Mouse (Mus musculus): ENCODE data around the gene Pxylp1.

Pxylp1 gene

DNA sequence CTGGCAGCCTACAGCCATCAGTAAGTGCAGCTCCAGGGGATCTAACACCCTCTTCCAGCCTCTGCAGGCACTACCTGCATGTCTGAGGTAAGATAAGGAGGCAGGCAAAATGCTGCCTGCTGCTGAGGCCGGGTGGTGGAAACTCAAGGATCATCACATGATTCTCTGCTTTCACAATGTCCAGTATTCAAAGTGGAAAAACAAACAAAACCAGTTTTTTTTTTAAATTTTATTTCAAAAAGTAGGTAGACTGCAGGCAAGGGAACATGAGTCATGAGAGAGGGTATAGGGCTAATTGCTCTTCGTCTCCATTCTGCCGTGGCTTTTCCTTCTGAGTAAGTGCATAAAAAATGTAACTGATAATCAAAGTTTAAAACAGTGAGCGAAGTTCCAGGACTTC lies 29.6 kb downstream of the Pxylp1 start:
- in situ Hi-C loops (cut with MboI, MseI): no loop called here

DNA sequence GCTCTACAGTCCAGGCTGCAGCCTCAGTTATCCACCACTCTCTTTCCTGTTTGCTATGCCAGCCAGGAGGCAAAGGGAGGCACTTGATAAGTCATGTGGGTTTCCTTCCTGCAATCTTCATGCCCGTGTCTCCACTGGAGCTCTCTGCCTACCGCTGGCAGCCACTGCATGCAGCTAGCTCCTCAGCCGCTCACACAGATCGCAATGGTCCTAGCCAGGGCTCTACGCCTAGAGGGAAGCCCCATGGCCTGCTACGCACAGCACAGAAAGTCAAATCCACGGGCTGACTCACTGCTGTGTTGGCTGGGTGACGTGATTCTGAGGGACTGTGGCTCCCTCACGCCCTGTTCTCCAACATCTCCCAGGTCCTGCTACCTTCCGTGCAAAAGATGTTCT lies 31.4 kb downstream of the Pxylp1 start:
- in situ Hi-C loops (cut with MboI, MseI): no loop called here

DNA sequence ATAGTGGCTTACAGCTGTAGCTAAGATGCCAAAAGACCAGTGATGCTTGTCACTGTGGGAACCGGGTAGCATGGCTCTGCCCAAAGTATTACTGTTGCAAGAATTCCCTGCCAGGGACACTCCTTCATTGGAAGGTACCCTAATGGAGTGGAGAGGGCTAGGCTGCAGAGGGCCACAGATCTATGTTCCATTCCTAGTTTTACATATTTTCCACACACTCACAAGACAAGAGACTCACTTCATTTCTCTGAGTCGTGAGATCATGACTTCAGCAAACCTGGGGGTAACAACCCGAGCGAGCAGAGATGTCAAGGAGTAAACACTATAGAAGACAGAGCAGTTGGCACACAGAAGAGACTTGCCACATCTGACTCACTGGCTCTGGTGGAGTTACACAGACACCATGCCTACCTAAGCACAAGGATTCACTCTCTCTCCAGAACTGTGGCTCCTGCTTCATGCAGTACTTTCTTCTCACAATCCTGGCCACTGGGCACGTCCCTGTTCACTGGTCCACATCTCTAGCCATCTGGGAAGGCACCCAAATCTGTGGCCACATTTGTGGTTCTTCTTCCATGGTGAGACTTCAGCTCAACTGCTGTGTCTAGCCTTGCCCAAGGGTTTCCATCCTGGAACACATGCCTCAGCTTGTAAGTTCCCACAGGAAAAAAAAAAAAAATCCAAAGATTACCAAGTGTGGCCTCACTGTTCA lies 31.9 kb downstream of the Pxylp1 start:
- in situ Hi-C loops (cut with MboI, MseI): no loop called here

DNA sequence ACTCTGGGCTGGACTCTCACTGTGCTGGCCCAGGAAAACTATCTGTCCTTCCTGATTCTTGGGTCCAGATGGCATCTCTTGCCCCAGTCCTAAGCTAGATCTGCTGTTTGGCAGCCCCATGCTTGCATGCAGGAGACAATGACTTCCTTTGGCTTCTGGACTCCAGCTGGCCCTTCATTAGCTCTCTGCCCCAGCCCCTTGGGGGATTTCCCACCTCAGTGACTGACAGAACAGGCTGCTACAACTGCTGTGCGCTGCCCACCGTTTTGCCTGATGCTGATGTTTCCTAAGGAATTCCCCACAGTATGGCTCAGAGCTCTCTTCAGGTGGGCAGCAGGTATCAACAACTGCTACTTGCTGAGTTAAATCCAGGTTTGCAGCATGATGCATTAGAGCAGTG lies 33.4 kb downstream of the Pxylp1 start:
- in situ Hi-C loops (cut with MboI, MseI): no loop called here

DNA sequence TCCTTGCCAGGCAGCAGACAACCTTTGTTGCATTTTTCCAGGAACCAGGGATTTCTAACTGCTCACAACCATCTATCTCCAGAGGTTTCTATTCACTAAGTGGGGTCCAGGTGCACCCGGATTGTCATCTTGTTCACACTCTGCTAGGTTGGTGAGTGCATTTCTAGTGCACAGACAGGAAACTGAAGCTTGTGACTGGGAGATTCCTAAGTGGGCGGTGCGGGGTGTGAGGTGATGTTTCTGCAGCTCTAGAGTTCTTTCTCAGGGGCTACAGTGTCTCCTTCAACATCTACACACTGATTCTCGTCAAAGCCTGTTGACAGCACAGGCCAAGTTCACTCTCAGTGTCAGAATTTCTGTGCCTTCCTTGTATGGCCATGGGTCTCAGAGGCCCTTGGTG lies 34.6 kb downstream of the Pxylp1 start:
- in situ Hi-C loops (cut with MboI, MseI): no loop called here

DNA sequence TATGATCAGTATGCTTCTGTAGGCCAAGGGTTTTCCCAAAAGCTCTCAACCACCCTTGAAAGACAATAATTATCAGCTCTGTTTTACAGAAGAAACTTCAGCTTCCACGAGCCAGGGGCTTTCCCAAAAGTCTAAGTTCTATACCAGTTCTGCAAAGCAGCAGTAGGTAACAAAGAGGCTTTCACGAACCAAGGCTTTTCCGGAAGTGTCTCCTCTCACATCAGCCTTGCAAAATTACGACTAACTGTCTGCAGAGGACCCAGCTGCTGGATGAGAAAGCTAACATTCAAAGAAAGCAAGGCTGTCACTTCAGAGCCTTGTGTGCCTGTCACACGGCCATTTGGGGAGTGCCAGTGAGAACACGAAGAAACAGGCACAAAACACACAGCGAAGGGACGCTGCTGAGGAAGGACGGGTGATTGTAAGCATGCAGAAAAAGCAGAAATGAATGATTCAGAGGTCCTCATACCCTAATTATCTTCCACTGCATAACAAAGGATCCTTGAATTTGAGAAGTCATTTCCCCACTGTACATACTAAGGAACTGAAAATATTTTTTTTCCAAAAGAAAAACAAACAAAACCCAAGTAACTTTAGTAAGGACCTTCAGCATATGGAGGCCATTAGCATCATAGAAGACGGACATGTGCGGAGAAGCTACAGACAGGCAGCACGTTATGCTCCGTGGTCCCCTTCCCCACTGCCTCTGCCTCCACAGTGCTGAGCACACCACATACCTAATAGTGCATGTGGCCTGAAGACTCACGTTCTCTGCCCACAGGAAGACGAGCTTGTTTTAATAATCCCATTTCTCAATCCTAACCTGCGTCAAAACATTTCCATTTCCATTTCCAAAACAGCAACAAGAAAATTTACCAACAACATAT lies 38.9 kb downstream of the Pxylp1 start:
- in situ Hi-C loops (cut with MboI, MseI): no loop called here

DNA sequence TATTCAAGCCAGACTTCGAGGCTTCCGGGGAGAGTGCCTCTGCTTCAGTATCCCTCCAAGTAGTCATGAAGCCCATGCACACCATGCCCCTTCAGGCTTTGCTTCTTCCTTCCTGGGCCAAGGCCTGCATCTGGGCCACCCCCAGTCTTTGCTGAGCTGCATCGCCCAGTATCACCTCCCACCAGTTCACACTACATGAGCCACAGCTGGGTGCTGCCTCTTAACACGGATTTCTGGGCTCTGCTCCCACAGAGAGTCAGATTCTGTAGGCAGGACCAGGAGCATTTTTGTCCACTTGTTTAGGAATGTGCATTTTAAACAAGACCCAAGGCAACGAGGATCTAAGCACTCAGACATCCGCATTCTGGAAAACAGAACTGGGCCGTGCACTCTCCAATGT lies 40.8 kb downstream of the Pxylp1 start:
- in situ Hi-C loops (cut with MboI, MseI): no loop called here

DNA sequence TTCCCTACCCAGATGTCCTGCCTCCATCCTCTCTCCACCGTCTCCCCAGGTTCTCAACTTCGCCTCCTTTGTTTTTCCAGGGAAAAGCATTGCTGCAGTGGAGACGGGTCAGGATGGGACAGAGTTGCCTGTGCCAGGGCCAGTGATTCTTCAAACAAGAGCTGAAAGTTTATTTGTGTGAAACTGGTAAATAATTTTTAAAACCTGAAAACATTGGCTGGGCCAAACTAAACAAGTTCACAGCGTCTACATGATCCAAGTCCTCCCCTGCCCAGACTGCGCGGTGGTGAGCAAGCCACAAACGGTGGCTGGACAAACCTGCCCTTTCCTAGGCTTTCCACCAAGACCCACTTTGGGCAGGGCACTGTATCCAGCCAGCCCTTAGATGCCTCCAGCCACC lies 41.4 kb downstream of the Pxylp1 start:
- in situ Hi-C loops (cut with MboI, MseI): no loop called here

DNA sequence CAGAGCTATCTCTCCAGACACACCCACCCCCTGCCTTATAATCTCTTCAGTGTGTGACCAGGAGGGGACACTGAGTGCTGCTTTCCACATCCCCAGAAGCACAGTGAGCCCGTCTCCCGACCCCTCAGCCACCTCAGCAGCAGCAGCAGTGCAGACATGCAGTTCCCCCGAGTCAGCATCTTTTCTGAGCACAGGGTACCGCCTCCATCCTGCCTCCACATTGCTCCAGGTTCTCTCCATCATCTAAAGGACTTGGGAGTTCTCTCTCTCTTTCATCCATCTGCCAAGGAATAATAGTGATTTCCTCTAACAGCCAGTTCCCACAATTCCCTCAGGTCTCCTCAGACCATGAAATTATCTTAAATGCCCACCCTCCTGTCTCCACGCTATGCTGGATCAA lies 43.5 kb downstream of the Pxylp1 start:
- in situ Hi-C loops (cut with MboI, MseI): no loop called here

DNA sequence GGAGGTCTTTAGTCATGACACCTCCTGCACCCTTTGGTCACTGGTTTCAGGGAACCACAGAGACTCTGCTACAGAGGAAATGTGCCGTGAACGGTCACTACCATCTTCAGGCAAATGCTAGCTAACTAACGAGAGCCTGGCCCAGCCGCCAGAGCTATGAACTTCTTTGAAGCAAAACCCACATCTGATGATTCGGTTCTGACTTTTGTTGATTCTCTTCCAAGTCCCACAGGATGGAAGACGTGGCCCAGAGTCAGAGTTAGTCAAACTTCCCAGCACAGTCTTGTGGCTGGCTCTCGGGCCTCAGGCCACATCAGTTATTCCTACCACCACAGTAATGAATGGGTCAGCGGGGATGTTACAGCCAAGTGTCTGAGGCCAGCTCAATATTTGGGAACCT lies 46.1 kb downstream of the Pxylp1 start:
- in situ Hi-C loops (cut with MboI, MseI): no loop called here

DNA sequence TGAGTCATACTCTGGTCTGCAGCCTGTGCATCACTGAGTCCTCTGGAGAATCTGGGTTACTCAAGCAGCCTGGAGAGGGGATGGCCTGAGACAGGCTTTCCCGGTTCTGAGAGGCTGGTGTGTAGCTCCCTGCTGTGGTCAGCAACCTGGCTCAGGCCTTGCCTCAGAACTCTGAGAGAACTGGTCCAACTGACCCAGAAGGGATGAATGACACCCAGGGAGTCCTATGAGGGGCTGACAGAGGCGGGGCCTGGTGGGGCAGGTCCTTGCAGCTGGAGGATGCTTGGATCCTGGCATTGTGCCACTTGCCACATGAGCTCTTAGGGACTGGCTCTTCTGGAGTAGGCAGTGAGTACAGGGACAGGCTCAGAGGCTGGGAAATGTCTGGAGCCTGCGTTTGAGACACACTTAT lies 47.7 kb downstream of the Pxylp1 start:
- in situ Hi-C loops (cut with MboI, MseI): no loop called here

DNA sequence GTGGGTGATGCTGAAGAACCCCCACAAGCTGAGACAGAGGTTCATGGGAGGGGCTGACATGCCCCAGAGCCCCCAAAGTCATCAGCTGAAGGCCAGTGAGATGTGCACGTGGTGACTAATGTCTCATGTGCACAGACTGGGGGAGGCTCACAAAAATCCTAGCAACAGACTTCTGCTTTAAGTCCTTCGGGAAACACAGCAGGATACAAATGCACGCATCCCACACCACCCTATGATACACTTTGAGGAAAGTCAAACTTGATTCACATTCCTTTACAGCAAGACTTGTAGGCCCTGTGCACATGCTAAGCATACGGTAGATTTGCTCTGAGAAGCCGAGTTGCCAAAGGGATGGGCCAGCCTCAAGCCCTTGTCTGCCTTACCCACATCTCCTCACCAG lies 53.1 kb downstream of the Pxylp1 start:
- in situ Hi-C loops (cut with MboI, MseI): no loop called here

DNA sequence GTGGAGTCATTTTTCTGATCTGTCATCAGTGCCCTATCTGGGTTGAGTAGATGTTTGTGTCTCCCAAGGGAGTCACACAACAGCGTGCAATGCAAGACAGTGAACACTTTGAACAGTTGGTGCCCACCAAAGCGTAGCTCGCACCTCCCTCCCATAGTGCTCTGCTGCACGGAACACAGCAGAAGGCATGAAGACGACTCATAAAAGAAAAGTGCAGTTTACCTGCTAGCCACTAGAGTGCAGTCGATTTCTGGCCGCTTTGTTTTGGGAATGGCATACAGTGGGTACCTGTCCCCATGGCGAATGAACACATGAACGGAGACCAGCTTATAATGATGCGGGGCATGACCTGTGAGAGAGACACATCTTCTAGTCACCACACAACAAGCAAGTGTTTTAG lies 53.6 kb downstream of the Pxylp1 start:
- in situ Hi-C loops (cut with MboI, MseI): no loop called here

DNA sequence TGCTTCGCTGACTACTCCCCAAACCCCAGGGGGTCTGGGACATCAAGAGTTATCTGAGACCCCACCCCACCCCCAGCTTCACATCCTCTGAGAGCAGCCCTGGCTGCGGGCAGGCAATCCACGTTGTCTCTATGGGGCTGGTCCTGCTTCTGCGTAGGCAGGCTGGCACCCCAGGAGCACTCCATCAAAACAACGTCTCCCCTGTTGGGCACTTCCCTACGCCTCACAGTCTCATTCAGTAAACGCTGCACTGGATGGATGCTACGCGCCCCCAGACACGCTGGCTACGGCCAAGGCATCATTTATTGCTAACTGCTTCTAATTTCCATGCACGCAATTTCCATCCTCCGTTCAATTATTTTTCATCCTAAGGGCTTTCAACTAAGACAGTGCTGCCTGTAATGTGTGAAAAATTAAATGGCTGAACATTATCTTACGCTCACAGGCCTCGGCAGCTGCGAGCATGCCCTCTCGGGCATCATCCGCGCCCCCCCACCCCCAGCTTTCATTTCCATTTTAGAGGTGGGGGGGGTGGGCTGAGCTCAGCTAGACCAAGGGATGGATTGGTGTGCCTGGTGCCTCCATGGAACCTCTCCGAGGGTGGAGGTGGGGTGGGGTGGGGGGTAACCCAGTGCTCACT lies 54.6 kb downstream of the Pxylp1 start:
- in situ Hi-C loops (cut with MboI, MseI): no loop called here

DNA sequence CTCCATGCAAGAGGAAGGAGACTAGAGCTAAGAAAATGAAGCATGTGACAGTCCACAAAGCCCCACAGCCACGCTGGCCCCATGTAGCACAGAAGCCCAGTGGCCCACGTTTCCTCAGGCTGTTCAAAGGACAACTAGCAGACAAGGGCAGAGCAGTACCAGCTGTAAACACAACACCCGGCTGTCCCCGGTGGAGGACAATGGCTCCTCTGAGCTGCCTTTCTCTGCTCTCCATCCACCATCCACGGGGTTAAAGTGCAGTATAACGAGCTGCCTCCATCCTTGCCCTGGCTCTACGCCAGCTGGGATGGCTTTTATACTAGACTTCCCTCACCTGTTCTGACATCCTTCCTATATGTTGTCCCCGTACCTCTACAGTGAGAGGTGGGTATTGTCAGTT lies 55.5 kb downstream of the Pxylp1 start:
- in situ Hi-C loops (cut with MboI, MseI): no loop called here

DNA sequence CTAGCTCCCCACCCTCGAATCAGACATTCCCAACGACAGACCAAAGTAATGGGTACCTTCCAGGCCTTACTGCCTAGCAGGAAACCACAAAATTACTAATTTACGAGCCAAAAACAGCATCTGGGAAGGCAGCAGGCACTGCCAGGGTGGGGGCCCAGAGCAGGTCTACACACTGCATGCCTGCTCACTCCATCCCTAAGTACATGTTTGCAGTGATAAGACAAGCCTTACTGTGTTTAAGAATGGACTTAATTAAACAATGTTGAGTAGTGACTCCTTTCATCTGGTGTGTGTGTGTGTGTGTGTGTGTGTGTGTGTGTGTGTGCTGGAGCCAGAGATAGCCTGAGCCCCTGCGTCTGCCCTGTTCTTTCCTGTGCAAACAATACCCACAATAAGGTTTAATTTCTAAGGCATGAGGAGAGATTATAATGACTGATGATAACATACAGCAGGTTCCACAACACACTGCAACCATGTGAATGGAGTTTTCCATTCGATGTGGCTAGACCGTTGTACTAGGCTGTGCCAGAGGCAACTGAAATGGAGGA lies 57.0 kb downstream of the Pxylp1 start:
- in situ Hi-C loops (cut with MboI, MseI): no loop called here

DNA sequence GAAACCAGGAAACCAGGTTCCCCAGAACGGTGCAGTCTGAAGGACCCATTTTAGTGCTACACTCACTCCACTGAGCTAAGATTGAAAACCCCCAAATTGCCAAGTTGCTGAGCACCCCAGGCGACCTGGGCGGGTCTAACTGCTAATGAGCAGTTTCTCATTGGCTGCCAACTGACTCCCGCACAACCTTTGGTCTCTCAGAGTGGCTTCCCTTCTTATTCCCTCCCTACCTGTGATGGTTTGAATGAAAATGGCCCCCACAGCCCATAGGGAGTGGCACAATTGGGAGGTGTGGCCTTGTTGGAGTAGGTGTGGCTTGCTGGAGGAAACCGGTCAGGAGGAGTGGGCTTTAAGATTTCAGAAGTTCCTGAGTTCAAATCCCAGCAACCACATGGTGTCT lies 58.9 kb downstream of the Pxylp1 start:
- in situ Hi-C loops (cut with MboI, MseI): no loop called here

DNA sequence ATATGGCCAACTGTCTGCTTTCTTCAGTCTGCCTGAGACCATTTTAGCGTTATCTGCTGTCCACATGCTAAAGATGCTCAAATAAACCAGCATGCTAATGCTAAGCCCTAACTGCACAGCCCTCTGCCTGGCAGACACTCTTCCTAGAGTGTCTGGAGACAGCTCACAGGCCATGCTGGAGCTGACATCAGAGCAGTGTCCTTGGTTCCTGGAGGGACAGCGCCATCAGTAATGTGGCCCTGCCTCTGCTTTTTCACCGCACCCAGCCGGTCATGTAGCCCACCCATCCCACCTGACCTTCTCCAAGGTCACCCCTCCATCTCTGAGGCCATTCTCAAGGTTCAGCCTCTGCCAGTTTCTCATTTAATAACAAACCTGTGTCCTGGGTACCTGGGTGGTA lies 60.0 kb downstream of the Pxylp1 start:
- in situ Hi-C loops (cut with MboI, MseI): no loop called here

DNA sequence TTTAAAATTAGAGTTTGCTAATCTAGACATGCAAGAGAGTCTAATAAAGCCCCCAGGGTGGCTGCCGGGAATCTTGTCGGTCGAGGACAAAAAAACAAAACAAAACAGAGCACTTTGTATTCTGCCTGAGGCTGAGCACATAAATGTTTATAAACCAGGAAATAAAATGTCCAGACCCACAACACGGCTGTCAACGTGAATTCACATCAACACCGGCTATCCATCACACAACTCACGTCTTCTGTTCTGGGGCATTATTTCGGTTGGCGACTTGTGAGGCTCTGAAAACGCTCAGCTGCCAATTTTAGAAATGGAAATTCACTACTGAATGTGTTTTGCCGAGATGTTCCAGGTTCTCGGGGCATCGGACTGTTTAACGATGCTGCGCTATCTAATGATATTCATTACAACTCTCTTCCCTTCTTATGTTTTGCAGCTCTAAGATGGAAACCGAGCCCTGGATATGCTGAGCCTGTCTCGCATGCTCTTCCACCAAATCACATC lies 61.6 kb downstream of the Pxylp1 start:
- in situ Hi-C loops (cut with MboI, MseI): no loop called here

DNA sequence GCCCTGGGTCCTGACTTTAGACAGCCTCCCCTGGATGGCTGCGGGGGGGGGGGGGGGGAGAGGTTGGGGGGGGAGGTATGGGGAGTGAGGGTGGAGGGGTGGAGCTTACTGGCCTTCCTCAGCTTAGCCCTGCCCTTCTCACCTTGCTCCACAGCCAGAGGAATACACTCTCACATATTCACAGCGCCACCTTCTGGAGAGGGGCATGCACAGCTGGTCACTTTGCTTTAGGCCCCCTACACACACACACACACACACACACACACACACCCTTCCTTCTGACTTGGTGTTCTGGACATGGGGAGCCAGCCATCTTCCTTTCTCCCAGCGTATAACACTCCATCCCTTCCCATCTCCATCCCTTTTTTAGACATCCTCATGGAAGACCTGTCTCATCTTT lies 62.8 kb downstream of the Pxylp1 start:
- in situ Hi-C loops (cut with MboI, MseI): loop anchor here in 1 of 2 experiments (10.0 kb wide), 1 partner anchor 545 kb away; no protein-coding TSS in a partner anchor

DNA sequence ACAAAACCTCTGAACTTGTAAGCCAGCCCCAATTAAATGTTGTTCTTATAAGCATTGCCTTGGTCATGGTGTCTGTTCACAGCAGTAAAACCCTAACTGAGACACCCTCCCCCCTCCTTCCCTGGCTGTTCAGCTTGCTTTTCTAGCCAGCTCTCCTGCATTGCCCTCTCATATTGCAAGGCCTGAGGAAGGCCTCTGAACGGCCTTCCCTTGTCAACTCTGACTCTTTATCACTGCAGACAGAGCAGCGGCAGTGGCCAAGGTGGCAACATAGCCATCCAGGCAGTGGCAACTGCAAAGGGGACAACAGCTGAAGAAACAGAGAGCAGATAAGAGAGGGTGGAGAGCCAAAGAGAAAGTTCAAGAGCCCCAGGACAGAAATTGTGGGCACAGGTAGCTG lies 64.4 kb downstream of the Pxylp1 start:
- in situ Hi-C loops (cut with MboI, MseI): loop anchor here in 1 of 2 experiments (10.0 kb wide), 1 partner anchor 543 kb away; no protein-coding TSS in a partner anchor

Measured in T-helper 17 cell (primary cell).